Mouse (Mus musculus): ENCODE results near the gene Fahd1.

Gene Fahd1

GRCm38 (mm10) chr17:24850065-24850772, at the start of gene Fahd1:
Gene Fahd1, minus strand, starts transcription at chr17:24850364.
- DNase-seq (ENCODE audit: low spot score in 2 of 2): peak; percentile 75 to 91

- DNase-seq (ENCODE audit: low spot score in 2 of 2): no peak
These were observed 49.0 kb upstream of the Fahd1 start for GRCm38 (mm10) chr17:24899153-24899552.

GRCm38 (mm10) chr17:24898041-24898854, 48.1 kb upstream of the Fahd1 start:
- DNase-seq (ENCODE audit: low spot score in 2 of 2): no peak

GRCm38 (mm10) chr17:24897600-24897999, 47.4 kb upstream of the Fahd1 start:
- DNase-seq (ENCODE audit: low spot score in 2 of 2): no peak

- DNase-seq (ENCODE audit: low spot score in 2 of 2): no peak
These were observed 46.8 kb upstream of the Fahd1 start for GRCm38 (mm10) chr17:24896993-24897269.

GRCm38 (mm10) chr17:24896241-24896992, 46.3 kb upstream of the Fahd1 start, which contains the start of gene Nme3:
Gene Nme3, plus strand, starts transcription at chr17:24896500.
- peak; percentile 53 to 72 for DNase-seq (ENCODE audit: low spot score in 2 of 2)

- DNase-seq (ENCODE audit: low spot score in 2 of 2): no peak
These were observed 45.5 kb upstream of the Fahd1 start for GRCm38 (mm10) chr17:24895571-24896240.

GRCm38 (mm10) chr17:24894995-24895547, 44.9 kb upstream of the Fahd1 start, which contains the start of the genes Eme2 and Mrps34:
Gene Eme2, minus strand, starts transcription at chr17:24895087.
Gene Mrps34, plus strand, starts transcription at chr17:24895116.
- DNase-seq (ENCODE audit: low spot score in 2 of 2): peak in 1 of 2 experiments; percentile 77

GRCm38 (mm10) chr17:24894061-24894994, 44.2 kb upstream of the Fahd1 start:
- peak in 1 of 2 experiments; percentile 34 for DNase-seq (ENCODE audit: low spot score in 2 of 2)

- DNase-seq (ENCODE audit: low spot score in 2 of 2): no peak
These were observed 43.1 kb upstream of the Fahd1 start for GRCm38 (mm10) chr17:24893276-24893675.

GRCm38 (mm10) chr17:24892785-24893184, 42.6 kb upstream of the Fahd1 start:
- no peak for DNase-seq (ENCODE audit: low spot score in 2 of 2)

GRCm38 (mm10) chr17:24891321-24891720, 41.2 kb upstream of the Fahd1 start:
- DNase-seq (ENCODE audit: low spot score in 2 of 2): no peak

- no peak for DNase-seq (ENCODE audit: low spot score in 2 of 2)
These were observed 40.3 kb upstream of the Fahd1 start for GRCm38 (mm10) chr17:24890151-24891092.

GRCm38 (mm10) chr17:24888862-24889261, 38.7 kb upstream of the Fahd1 start:
- DNase-seq (ENCODE audit: low spot score in 2 of 2): no peak

- DNase-seq (ENCODE audit: low spot score in 2 of 2): no peak
These were observed 37.3 kb upstream of the Fahd1 start for GRCm38 (mm10) chr17:24887291-24888080.

- no peak for DNase-seq (ENCODE audit: low spot score in 2 of 2)
These were observed 36.7 kb upstream of the Fahd1 start for GRCm38 (mm10) chr17:24886932-24887271.

- peak; percentile 91 to 96 for DNase-seq (ENCODE audit: low spot score in 2 of 2)
These were observed 36.2 kb upstream of the Fahd1 start, which contains the start of the genes Nubp2 and Spsb3 for GRCm38 (mm10) chr17:24886134-24886931. Gene Nubp2, minus strand, starts transcription at chr17:24886349. Gene Spsb3, plus strand, starts transcription at chr17:24886643.
